Mouse (Mus musculus): ENCODE data around the gene Hes7. TPM values are rescaled to one million over a fixed set of nuclear protein-coding genes. Genes with fewer than 3 reads are reported as not detected.

The Hes7 gene
- total RNA-seq, 1 experiment from 2014 or later: not detected

GRCm38 (mm10) chr11:69153831-69154230, 33.6 kb downstream of the Hes7 start:
- ATAC-seq (replicated peaks in 1 of 2; ENCODE audit: insufficient read depth in 1 of 2, low FRiP score in 2 of 2, low TSS enrichment in 1 of 2, low read depth in 1 of 2, poor library complexity in 2 of 2, severe bottlenecking in 2 of 2): no peak

DNA sequence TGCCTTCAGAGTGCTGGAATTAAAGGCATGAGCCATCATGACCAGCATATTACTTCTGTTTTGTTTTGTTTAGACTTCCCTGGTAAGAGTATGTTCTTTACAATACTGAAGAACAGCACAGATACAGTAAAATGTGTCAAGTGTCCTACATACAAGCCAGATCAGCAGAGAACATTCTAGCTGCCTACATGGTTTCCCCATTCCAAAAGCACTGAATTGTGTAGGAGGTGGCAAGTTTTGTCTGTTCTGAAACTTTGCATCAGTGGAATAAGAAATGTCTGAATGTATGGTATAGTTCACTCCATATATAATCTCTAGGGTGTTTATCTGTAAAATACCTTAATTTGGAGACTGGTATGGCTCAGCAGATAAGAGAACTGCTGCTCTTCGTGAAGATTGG, 35.1 kb downstream of the Hes7 start:
- ATAC-seq (replicated peaks in 1 of 2; ENCODE audit: insufficient read depth in 1 of 2, low FRiP score in 2 of 2, low TSS enrichment in 1 of 2, low read depth in 1 of 2, poor library complexity in 2 of 2, severe bottlenecking in 2 of 2): no peak

DNA sequence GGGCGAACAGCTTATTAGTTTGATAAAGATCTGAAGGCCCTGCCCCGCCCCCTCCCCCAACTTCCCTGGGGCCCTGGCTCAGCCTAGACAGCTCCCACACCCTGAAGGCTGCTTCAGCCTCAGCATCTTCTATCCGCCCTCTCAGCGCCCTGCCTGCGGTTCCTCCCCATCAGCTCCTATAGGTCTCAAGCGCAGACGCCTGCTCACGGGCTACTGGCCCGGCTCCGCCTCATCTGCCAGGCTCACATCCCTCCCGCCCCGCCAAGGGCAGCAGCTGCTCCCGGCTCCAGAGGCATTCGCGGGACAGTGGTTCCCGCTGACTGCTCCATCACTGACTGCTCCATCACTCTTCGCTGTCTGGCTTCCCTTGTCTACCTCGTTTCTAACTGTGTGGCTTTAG, 36.6 kb downstream of the Hes7 start, which contains the start of gene Alox12b:
Gene Alox12b, plus strand, starts transcription at position 190 of the 400 bp plus-strand sequence.
- no peak for ATAC-seq (replicated peaks in 1 of 2; ENCODE audit: insufficient read depth in 1 of 2, low FRiP score in 2 of 2, low TSS enrichment in 1 of 2, low read depth in 1 of 2, poor library complexity in 2 of 2, severe bottlenecking in 2 of 2)

DNA sequence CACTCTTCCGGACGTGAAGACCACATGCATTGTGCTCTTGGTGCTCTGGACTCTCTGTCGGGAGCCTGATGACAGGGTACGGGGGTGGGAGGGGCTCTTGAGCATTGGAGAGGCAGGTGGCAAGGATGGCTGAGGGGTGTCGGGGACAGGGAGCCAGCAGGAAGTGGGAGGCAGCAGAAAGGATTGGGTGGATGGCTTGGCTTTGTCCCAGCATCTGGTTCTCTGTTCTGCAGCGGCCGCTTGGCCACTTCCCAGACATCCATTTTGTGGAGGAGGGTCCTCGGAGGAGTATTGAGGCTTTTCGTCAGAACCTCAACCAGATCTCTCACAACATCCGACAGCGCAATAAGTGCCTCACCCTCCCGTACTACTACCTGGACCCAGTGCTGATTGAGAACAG, 49.1 kb downstream of the Hes7 start:
- ATAC-seq (replicated peaks in 1 of 2; ENCODE audit: insufficient read depth in 1 of 2, low FRiP score in 2 of 2, low TSS enrichment in 1 of 2, low read depth in 1 of 2, poor library complexity in 2 of 2, severe bottlenecking in 2 of 2): no peak

GRCm38 (mm10) chr11:69171626-69172025, 51.4 kb downstream of the Hes7 start:
- ATAC-seq (replicated peaks in 1 of 2; ENCODE audit: insufficient read depth in 1 of 2, low FRiP score in 2 of 2, low TSS enrichment in 1 of 2, low read depth in 1 of 2, poor library complexity in 2 of 2, severe bottlenecking in 2 of 2): no peak

GRCm38 (mm10) chr11:69172606-69173005, 52.4 kb downstream of the Hes7 start:
- no peak for ATAC-seq (replicated peaks in 1 of 2; ENCODE audit: insufficient read depth in 1 of 2, low FRiP score in 2 of 2, low TSS enrichment in 1 of 2, low read depth in 1 of 2, poor library complexity in 2 of 2, severe bottlenecking in 2 of 2)

Other genes starting within 250 kb of the Hes7 start
- gene Ndel1, start 248.5 kb upstream of the Hes7 start, total RNA-seq (2017): 51.2 and 73.3 TPM in 2 replicates
- gene Rnf222, start 231.9 kb upstream of the Hes7 start, total RNA-seq (2017): not detected in 2 replicates
- gene Rpl26, start 218.8 kb upstream of the Hes7 start, total RNA-seq (2017): 6,451 and 7,582 TPM in 2 replicates
- gene Odf4, start 193.3 kb upstream of the Hes7 start, total RNA-seq (2017): not detected in 2 replicates
- gene Arhgef15, start 162.9 kb upstream of the Hes7 start, total RNA-seq (2017): 0.81 and 1.8 TPM in 2 replicates
- gene Slc25a35, start 152.3 kb upstream of the Hes7 start, total RNA-seq (2017): 2.3 and 2.4 TPM in 2 replicates
- gene Rangrf, start 145.2 kb upstream of the Hes7 start, total RNA-seq (2017): 40.1 and 44.5 TPM in 2 replicates
- gene Pfas, start 111.9 kb upstream of the Hes7 start, total RNA-seq (2017): 34.5 and 39.2 TPM in 2 replicates
- 21.9 and 40.1 TPM in 2 replicates for gene Ctc1, start 104.5 kb upstream of the Hes7 start, total RNA-seq (2017)
- 56.2 and 69.2 TPM in 2 replicates for gene Aurkb, start 74.8 kb upstream of the Hes7 start, total RNA-seq (2017)
- 5.2 and 6.7 TPM in 2 replicates for gene Borcs6, start 60.7 kb upstream of the Hes7 start, total RNA-seq (2017)
- 22.0 and 39.1 TPM in 2 replicates for gene Tmem107, start 49.6 kb upstream of the Hes7 start, total RNA-seq (2017)
- gene Vamp2, start 31.9 kb upstream of the Hes7 start, total RNA-seq (2017): 20.9 and 22.5 TPM in 2 replicates
- gene Per1, start 25.2 kb upstream of the Hes7 start, total RNA-seq (2017): 33.6 and 42.1 TPM in 2 replicates
- not detected in 2 replicates for gene 9130213A22Rik, start 2.2 kb downstream of the Hes7 start, total RNA-seq (2017)
- gene Aloxe3, start 5.5 kb downstream of the Hes7 start, total RNA-seq (2017): not detected in 2 replicates
- gene Alox12b, start 36.6 kb downstream of the Hes7 start, total RNA-seq (2017): not detected in 2 replicates
- gene Alox8, start 77.4 kb downstream of the Hes7 start, total RNA-seq (2017): 0.30 TPM in 1 of 2 replicates, not detected in the other
- not detected in 2 replicates for gene Gucy2e, start 116.6 kb downstream of the Hes7 start, total RNA-seq (2017)
- 23.0 and 30.4 TPM in 2 replicates for gene Cntrob, start 203.4 kb downstream of the Hes7 start, total RNA-seq (2017)
- gene Trappc1, start 203.6 kb downstream of the Hes7 start, total RNA-seq (2017): 48.6 and 57.3 TPM in 2 replicates
- gene Kcnab3, start 205.9 kb downstream of the Hes7 start, total RNA-seq (2017): 1.1 TPM in 1 of 2 replicates, not detected in the other
- 10.7 and 14.6 TPM in 2 replicates for gene Rnf227, start 220.1 kb downstream of the Hes7 start, total RNA-seq (2017)
- 98.4 and 128 TPM in 2 replicates for gene Chd3, start 249.0 kb downstream of the Hes7 start, total RNA-seq (2017)

All from hematopoietic stem cell, adult 5-6 weeks (primary cell).